Mouse (Mus musculus) CD4-positive helper T cell, adult 2 months (primary cell): ENCODE data around the gene Pilrb2.

ENCODE experiments used
- DNase-seq: peaks from one replicate; pipeline ENCODE4 v3.0.0-alpha.2; 2012; ENCODE audit warnings: low read depth, missing footprints, low spot score

Gene Pilrb2

GRCm38 (mm10) chr5:137833500-137833899 lies 38.1 kb downstream of the Pilrb2 start:
- no peak for DNase-seq

DNA sequence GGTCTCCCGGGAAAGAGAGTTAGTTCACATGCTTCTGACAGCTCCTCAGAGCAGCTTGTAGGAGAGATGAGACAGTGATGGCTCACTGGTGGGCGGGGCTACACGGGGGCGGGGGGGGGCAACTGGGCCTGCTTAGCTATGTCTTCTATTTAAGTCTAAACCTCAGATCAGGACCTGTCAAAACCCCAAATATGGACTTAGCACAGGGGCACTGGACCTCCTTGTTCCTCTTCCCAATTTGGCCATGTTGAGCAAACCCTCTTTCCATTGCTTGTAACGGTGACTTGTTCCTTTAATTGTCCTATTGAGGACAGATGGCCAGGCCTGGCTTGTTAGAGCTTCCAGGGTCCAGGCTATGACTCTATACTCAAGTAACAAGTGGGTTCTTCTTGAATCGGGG lies 40.1 kb downstream of the Pilrb2 start:
- DNase-seq: no peak

GRCm38 (mm10) chr5:137831106-137831505 lies 40.5 kb downstream of the Pilrb2 start:
- DNase-seq: no peak

DNA sequence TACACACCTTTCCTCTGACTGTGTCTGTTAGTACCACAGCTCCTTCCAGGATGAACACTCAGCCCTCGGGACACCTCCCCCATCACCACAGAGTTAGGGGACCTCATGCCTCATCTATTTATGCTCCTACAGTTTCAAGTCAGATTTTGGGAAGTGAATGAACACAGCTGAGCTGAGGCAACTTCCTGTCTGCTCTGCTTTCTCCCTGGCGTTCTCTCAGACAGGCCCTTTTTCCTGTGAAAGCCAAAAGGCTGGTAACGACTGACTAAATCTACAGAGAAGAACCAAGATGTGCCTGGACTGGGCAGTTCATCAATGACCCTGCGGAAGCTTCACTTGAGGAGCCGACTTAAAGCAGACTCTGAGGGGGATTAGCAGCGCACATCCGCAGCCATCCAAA lies 41.4 kb downstream of the Pilrb2 start:
- DNase-seq: no peak

- DNase-seq: no peak
Observed at GRCm38 (mm10) chr5:137828694-137829093, 42.9 kb downstream of the Pilrb2 start.

GRCm38 (mm10) chr5:137826421-137826820 lies 45.2 kb downstream of the Pilrb2 start:
- peak; percentile 6 for DNase-seq

- DNase-seq: no peak
Observed at GRCm38 (mm10) chr5:137825971-137826370, 45.6 kb downstream of the Pilrb2 start.

DNA sequence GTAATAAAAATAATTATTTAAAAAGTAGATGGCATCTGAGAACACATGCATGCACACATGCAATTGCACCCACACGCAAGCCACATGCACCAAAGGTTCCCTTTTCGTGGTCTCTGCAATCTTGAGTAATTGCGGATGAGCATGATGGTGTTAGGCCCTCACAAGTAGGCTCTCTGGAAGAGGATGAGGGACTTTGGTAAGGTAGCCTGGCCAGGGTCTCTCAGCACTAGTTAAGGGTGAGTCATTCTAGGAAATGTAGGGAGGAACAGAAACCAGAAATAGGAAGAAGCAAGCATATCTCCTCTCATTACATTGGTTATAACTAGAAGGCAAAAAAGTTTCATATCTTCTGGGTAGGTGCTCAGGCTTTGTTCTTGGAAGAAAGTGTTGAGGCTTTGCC lies 46.6 kb downstream of the Pilrb2 start:
- no peak for DNase-seq

DNA sequence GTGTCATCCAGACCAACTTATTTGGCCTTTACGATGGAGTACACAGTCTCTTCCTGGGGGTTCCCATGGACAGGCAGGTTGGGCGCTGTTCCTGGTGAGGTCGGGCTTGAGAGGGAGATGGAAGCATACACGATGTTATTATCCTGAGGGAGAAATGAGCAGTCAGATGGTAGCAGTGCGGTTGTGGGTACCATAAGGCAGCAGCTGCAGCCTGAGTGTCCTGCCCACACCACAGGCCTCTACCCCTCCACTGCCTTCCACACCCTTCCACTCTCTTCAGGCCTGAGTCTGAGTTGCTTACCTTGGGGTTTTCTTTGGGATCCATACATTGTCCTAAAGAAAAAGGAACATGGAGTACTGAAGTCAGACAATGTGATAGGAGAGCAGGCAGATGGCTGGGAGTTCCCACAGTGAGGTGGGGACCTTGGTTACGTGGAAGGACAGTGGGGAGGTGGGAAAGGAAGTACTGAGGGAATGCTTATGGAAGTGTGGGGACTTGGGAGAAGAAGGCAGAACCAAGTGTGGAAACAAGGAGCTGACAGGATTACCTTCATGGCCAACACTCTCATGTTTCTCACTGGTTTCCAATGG lies 48.1 kb downstream of the Pilrb2 start:
- no peak for DNase-seq

- no peak for DNase-seq
Observed at GRCm38 (mm10) chr5:137822602-137823001, 49.0 kb downstream of the Pilrb2 start.

DNA sequence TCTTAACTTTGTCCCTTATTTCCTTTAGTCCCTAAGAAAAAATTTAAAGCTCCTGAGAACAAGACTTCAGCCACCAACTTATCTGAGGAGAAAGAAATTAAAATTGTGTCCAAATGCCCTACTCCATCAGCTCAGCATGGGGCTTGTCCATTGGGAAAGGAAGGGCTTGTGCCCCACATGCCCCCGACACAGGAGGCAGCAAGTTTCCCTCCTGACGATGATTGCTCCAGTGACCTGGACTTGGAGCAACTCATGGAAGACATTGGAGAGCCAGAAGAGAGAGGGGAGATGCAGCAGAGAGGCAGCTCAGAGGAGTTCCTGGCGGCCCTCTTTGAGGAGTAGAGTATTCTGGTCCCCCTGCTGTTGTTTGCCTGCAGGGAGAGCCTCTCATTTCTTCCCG lies 49.5 kb downstream of the Pilrb2 start:
- no peak for DNase-seq

GRCm38 (mm10) chr5:137817466-137818222 lies 54.0 kb downstream of the Pilrb2 start:
- DNase-seq: peak; percentile 7
